Mouse (Mus musculus): Measurements from ENCODE around the gene Ndufb2. TPM values are rescaled to one million over a fixed set of nuclear protein-coding genes. Genes with fewer than 3 reads are reported as not detected.

Ndufb2 gene
- total RNA-seq, 1 experiment: 122 TPM

DNA sequence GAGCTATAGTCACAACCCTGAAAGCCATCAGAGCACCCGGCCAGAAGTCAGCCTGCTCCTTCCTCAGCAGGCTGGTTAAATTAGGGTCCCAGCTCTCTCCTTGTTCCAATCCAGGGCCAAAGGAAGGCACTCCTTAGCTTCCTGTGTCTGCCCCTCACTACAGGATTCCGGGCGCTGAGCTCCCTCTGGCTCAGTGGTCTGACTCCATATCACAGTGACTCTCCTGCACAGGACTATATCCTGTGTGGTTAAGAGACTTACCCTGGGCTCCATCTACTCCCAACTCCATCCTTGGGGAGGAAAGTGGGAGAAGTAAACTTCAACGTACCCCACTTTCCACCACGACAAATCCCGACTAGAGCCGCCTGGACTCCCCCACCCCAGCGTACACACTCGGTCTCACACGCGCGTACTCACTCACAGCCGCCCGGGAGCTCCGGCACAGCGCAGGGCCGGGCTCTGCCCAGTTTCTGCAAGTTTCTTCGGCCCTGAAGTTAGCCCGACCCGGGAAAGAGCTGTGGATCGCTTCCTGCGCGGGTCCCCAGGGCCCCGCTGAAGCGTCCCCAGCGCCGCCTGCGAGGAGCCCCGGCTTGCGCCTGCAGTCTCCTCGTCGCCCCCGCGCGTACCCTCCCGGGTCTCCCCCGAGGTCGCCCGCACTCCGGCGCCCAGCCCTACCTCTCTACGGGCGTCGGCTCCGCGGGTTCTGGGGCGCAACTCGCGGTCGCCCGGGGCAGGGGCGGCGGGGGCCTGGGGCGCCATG is 35.3 kb upstream of the Ndufb2 start:
- Histone ChIP-seq H3K36me3 (ENCODE audit: control insufficient read depth, insufficient read depth, low read length, poor library complexity, severe bottlenecking) (no peaks in the 10 kb centered on the region; the same call in 1 of the 2 replicates), H3K4me3 (ENCODE audit: insufficient read depth in 1 of 2, low read depth in 1 of 2, low read length in 2 of 2, poor library complexity in 1 of 2, severe bottlenecking in 1 of 2) (peak overlapping the region; percentile 83 to 90), H3K4me1 (ENCODE audit: control insufficient read depth in 2 of 2, insufficient read depth in 2 of 2, low read length in 2 of 2, poor library complexity in 1 of 2) (peaks cover 10 to 13% of the 10 kb centered on the region in 2 experiments; a peak in 3 of 4 replicates), H3K9me3 (ENCODE audit: control insufficient read depth, insufficient read depth, low read depth, low read length) (no peaks in the 10 kb centered on the region), H3K9ac (ENCODE audit: insufficient read depth, low read depth, low read length, poor library complexity, severe bottlenecking) (peak overlapping the region; percentile 89), H3K27ac (ENCODE audit: insufficient read depth, low read depth, low read length, poor library complexity, severe bottlenecking) (no peak overlapping the region; the same call in 1 of the 2 replicates)
- TF ChIP-seq HCFC1 (IDR thresholded peaks at IDR 0.05; ENCODE audit: borderline replicate concordance, insufficient read depth, low read length) (no peak), ZC3H11A (IDR thresholded peaks at IDR 0.05; ENCODE audit: borderline replicate concordance, low read depth, low read length) (no peak), ZNF384 (IDR thresholded peaks at IDR 0.05; ENCODE audit: low read depth, low read length) (no peak)
- no peak for DNase-seq (ENCODE audit: low read depth, low spot score)
- in situ Hi-C loops (cut with MboI; ENCODE audit: low sequenced_read_pairs in 2 of 2, unreplicated experiment in 2 of 2): no loop called here

DNA sequence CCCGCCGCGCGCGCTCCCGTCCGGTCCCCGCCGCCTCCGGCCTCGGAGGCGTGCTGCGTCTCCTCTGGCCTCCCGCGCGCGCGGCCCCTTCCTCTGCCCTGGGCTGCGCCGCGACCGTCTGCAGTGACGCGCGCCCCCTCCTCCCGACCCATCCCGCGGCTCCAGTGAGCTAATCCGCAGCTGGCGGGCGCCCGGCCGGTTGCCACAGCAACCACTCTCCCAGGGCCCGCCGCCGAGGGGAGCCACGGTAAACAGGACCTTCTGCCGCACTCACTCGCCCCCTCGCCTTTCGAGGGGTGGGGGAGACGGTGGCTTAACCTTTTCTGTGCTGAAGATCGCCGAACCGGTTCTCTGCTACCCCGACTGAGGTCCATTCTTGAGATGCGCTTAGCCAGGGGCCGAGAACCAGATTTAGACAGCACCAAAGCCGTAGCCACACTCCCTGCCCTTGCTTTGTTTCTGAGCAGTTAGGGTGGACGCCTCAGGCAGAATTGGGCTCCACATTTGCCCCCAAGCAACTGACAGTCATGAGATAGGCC is 34.6 kb upstream of the Ndufb2 start, which contains the start of gene Dennd2a:
Gene Dennd2a, minus strand, starts transcription at position 145 of the 539 bp plus-strand sequence.
- Histone ChIP-seq H3K36me3 (ENCODE audit: control insufficient read depth, insufficient read depth, low read length, poor library complexity, severe bottlenecking) (no peaks in the 10 kb centered on the region; the same call in 1 of the 2 replicates), H3K9me3 (ENCODE audit: control insufficient read depth, insufficient read depth, low read depth, low read length) (no peaks in the 10 kb centered on the region), H3K27ac (ENCODE audit: insufficient read depth, low read depth, low read length, poor library complexity, severe bottlenecking) (peak within 1 kb of the TSS; percentile 9), H3K4me1 (ENCODE audit: control insufficient read depth in 2 of 2, insufficient read depth in 2 of 2, low read length in 2 of 2, poor library complexity in 1 of 2) (peaks cover 10 to 13% of the 10 kb centered on the region in 2 experiments; a peak in 3 of 4 replicates), H3K4me3 (ENCODE audit: insufficient read depth in 1 of 2, low read depth in 1 of 2, low read length in 2 of 2, poor library complexity in 1 of 2, severe bottlenecking in 1 of 2) (peak within 1 kb of the TSS; percentile 83 to 90), H3K9ac (ENCODE audit: insufficient read depth, low read depth, low read length, poor library complexity, severe bottlenecking) (peak within 1 kb of the TSS; percentile 89)
- in situ Hi-C loops (cut with MboI; ENCODE audit: low sequenced_read_pairs in 2 of 2, unreplicated experiment in 2 of 2): no loop called here
- peak; percentile 78 for DNase-seq (ENCODE audit: low read depth, low spot score)
- TF ChIP-seq HCFC1 (IDR thresholded peaks at IDR 0.05; ENCODE audit: borderline replicate concordance, insufficient read depth, low read length) (no peak), ZC3H11A (IDR thresholded peaks at IDR 0.05; ENCODE audit: borderline replicate concordance, low read depth, low read length) (no peak), ZNF384 (IDR thresholded peaks at IDR 0.05; ENCODE audit: low read depth, low read length) (no peak), CHD2 (IDR thresholded peaks at IDR 0.05; ENCODE audit: low read depth, low read length) (no peak), MAFK (IDR thresholded peaks at IDR 0.05; ENCODE audit: insufficient read depth, low read depth, low read length) (no peak)

DNA sequence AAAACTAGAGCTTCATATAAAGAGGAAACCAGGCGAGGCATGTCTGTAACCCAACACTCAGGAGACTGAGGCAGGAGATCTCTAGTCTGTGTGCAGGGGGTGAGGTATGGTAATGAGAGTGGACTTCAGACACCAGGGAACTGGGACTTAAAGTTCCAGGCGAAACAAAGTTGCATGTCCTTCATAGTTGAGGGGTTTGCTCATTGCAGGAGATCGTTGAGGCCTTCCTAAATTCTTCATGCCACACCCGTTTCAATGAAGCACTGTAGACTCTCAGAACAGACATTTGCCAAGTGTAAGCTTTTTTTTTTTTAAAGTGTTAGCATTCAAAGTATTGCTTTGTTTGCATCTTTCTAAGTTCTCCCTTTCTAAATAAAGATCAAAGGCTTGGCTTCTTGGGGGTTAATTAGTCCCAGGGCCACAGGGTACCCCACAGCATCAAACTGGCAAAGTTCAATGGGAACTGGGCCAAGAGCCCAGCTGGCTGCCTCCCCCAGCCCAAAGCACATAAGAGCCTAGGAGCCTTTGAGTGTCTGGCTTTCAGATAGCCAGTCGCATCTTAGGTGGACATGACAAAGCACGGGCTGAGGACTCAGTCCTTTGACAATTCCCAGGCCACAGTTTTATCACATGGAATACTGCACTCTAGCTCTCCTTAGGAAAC is 33.0 kb upstream of the Ndufb2 start:
- in situ Hi-C loops (cut with MboI; ENCODE audit: low sequenced_read_pairs in 2 of 2, unreplicated experiment in 2 of 2): no loop called here

DNA sequence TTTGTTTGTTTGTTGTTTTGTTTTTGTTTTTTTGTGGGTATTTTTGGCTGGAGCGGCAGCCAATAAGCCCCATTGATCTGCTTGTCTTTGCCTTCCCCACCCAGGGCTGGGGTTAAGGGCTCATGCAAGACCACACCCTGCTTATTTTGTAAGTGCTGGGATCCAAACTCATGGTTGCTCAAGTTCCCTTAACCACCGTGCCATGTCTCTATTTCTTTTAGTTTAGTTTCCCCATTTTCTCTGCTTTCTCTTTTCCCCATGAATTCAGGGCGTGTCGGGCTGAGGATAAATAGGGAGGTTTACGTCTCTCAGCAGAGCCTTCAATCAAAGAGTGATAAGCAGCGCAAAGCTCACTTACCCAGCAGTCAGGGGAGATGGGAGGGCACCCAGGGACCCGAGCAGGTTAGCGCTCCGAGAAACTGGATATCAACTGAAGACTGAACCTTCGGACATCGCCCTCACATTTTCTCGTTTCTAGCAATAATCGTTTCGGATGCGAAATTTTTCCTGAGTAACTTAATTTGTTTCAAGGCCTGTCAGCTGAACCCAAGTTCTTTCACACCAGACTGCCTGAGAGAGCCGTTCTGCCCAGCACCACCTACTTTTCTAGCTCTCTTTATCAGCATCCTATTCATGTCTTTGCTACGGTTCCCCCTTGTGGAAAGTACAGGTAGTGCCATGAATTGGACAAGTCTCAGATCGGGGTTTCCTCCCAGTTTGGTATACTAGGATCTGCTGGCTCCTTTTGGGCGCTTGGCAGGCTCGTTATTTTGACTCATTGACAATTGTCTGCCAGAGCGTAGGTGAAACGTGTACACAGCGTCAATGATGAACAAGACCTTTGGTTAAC is 30.0 kb upstream of the Ndufb2 start:
- Histone ChIP-seq H3K4me3 (ENCODE audit: insufficient read depth in 1 of 2, low read depth in 1 of 2, low read length in 2 of 2, poor library complexity in 1 of 2, severe bottlenecking in 1 of 2) (peak overlapping the region; percentile 20 to 62; a peak in 3 of 4 replicates), H3K27ac (ENCODE audit: insufficient read depth, low read depth, low read length, poor library complexity, severe bottlenecking) (no peak overlapping the region), H3K36me3 (ENCODE audit: control insufficient read depth, insufficient read depth, low read length, poor library complexity, severe bottlenecking) (no peaks in the 10 kb centered on the region), H3K9ac (ENCODE audit: insufficient read depth, low read depth, low read length, poor library complexity, severe bottlenecking) (0 out of 2 replicates have a peak overlapping the region, but pooled peaks have one; percentile 3), H3K9me3 (ENCODE audit: control insufficient read depth, insufficient read depth, low read depth, low read length) (no peaks in the 10 kb centered on the region), H3K4me1 (ENCODE audit: control insufficient read depth in 2 of 2, insufficient read depth in 2 of 2, low read length in 2 of 2, poor library complexity in 1 of 2) (0 out of 4 replicates have a peak, but pooled peaks cover 0 to 3% of the 10 kb centered on the region in 2 experiments)
- TF ChIP-seq MAFK (IDR thresholded peaks at IDR 0.05; ENCODE audit: insufficient read depth, low read depth, low read length): no peak
- TF ChIP-seq ZNF384 (IDR thresholded peaks at IDR 0.05; ENCODE audit: low read depth, low read length): peak; percentile 49; the same call in 1 of the 2 replicates
- TF ChIP-seq ZC3H11A (IDR thresholded peaks at IDR 0.05; ENCODE audit: borderline replicate concordance, low read depth, low read length): peak; percentile 73; the same call in 1 of the 2 replicates
- peak; percentile 95 for DNase-seq (ENCODE audit: low read depth, low spot score)
- in situ Hi-C loops (cut with MboI; ENCODE audit: low sequenced_read_pairs in 2 of 2, unreplicated experiment in 2 of 2): loop anchor here in 1 of 2 experiments (10.0 kb wide), 1 partner anchor 98 kb away; no protein-coding TSS in a partner anchor

More for the DNA sequence above, 33.0 kb upstream of the Ndufb2 start:
- no peak overlapping the region for H3K4me3 ChIP-seq (ENCODE audit: insufficient read depth in 1 of 2, low read depth in 1 of 2, low read length in 2 of 2, poor library complexity in 1 of 2, severe bottlenecking in 1 of 2)
- no peak overlapping the region for H3K9ac ChIP-seq (ENCODE audit: insufficient read depth, low read depth, low read length, poor library complexity, severe bottlenecking)
- H3K27ac ChIP-seq (ENCODE audit: insufficient read depth, low read depth, low read length, poor library complexity, severe bottlenecking): no peak overlapping the region
- no peaks in the 10 kb centered on the region; the same call in 1 of the 2 replicates for H3K36me3 ChIP-seq (ENCODE audit: control insufficient read depth, insufficient read depth, low read length, poor library complexity, severe bottlenecking)
- H3K9me3 ChIP-seq (ENCODE audit: control insufficient read depth, insufficient read depth, low read depth, low read length): no peaks in the 10 kb centered on the region
- DNase-seq (ENCODE audit: low read depth, low spot score): no peak
- TF ChIP-seq CHD2 (IDR thresholded peaks at IDR 0.05; ENCODE audit: low read depth, low read length) (no peak), MAFK (IDR thresholded peaks at IDR 0.05; ENCODE audit: insufficient read depth, low read depth, low read length) (no peak)
- H3K4me1 ChIP-seq (ENCODE audit: control insufficient read depth in 2 of 2, insufficient read depth in 2 of 2, low read length in 2 of 2, poor library complexity in 1 of 2): peaks cover 10 to 13% of the 10 kb centered on the region in 2 experiments; a peak in 3 of 4 replicates
